Mouse (Mus musculus) left cerebral cortex, adult 11 months (tissue): Measurements from ENCODE around the gene Col5a3.
"Not testable (repeated sequence)": the region's sequence is repeated elsewhere in the genome, so short reads cannot be mapped to it uniquely, and the experiment has no call there.

Source experiments
- DNase-seq: peaks from one replicate; pipeline ENCODE4 v3.0.0; 2022; ENCODE audit warnings: low spot score

The Col5a3 gene

DNA sequence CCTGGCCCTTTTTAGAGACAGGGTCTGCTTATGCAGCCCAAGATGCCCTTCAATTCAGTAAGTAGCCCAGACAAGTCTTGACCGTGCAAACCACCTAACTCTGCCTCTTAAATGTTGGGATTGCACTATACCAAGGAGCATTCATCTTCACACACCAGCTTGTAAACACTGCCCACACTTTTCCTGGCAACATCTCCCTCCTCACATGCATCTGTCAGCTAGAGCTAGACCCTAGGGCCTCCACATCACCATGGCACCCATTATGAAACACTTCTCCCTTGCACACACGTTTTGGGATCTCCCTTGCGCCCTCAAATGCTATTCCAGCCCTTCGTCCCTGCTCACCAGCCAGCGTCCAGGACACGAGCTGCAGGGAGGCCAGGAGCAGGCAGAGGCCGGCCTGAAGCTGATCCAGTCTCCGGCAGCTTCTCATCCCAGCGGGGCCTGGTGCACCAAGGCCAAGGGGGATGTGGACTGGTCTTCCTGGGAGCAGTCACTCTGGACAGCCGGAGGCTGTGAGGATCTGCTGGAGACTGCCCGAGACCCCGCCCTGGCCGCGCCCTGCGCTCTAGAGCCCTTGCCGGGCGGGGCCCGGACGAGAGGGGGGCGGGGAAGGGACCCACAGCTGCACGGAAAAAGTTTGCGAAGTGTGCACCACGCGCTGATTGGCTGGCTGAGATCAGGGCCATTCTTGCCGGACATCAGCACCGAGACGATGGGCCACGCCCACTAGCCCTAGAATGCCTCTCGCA lies at the start of gene Col5a3:
Col5a3 (minus strand) TSS at position 547 of the 752 bp plus-strand sequence.
- no peak for DNase-seq

DNA sequence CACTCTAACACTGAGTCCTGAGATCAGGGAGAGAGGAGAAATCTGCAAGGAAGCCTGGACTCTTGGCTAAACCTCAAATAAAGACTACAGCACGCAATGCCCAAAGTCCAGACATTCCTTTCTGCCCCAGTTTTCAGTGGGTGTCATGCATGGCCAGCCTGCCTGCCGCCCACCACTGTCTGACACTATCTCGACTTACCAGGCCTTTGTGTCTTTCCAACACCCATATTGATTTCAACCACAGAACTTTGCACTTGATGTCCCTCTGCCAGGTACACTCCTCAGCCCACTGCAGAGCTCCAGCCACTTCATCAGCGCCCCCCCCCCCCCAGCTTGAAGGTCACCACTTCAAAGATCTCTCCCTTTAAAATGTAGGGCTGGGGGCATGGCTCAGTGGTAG lies 47.4 kb upstream of the Col5a3 start:
- DNase-seq, result no peak

DNA sequence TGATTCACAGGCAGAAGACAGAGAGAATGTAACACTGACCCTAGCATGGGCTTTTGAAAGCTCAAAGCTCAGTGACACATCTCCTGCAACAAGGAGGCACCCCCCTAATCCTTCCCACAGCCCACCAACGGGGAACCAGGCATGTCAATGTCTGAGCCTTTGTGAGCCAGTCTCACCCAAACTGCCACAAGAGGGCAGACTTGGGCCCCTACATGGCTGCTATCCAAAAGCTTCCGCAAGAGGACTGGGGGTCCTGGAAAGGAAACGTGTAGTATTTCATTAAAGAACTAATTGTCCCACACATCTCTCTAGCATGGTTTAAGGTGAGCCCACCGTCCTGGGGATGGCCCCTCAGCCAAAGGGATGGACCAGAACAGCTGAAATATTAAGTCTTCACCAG lies 47.0 kb upstream of the Col5a3 start:
- DNase-seq, result no peak

DNA sequence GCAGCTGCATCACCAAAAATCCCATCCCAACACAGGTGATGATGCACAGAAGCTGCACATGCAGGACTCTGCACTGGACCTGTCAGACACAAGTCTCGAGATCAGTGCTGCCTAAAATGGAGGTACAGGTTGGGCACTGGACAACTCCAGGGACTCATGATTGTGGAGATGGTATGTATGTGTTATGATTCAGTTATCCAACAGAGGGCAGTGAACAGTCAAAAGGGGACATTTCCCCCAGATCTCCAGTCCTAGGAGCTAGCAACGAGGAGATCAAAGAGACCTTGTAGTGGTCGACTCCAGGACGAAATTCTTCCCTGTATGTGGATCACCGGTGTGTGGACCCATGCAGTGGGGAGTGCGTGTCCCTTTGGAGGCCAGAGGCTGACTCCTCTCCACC lies 45.1 kb upstream of the Col5a3 start:
- no peak for DNase-seq

DNA sequence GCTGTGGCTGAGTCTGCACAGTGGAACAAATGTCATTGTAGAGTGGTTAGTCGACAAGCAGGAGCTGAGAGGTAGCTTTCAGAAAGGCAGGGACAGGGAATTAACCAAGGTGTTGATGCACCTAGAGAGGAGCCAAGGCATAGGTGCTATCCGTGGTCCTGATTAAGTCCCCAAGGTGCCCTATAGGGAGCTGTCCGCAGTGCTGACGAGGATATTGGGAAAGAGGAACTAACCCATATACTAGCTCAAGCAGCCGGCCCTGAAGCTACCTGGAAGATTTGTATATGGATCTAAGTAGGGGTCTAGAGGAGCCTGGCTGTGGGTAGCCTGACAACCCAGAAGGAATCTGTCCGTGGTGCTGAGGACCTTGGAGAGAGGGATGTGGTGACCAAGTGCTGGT lies 42.3 kb upstream of the Col5a3 start:
- DNase-seq, result no peak

DNA sequence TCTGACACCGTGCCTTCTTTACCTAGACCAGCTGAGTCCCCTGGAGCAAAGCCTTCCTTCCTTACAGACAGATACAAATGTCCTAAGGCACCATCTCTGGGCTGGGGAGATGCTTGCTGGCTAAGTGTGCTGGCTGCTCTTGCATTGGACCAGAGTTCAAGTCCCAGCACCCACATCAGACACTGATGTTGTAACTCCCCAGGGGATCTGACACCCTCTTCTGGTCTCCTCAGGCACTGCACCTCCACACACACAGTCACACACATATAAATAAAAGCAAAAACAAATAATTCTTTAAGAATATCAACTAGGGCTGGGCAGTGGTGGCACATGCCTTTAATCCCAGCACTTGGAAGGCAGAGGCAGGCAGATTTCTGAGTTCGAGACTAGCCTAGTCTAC lies 35.3 kb upstream of the Col5a3 start:
- no peak for DNase-seq

DNA sequence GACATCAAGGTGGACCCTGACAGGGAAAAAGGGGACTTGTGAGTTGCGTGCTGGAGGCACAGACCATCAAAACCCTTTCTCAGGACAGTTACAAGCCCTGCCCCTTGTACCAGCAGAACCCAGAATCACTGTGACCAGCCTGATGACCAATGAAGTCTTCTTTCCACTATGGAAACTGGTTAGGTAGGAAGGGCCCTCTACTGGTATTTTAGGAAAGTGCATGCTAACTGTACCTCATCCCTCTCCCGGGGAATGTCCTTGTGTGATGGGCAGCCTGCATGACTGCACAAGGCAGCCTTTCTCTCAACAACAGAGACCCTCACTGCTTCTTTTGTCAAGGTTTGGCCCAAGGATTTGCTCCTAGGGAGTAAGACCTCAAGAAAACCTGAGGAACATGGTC lies 27.8 kb upstream of the Col5a3 start:
- no peak for DNase-seq

DNA sequence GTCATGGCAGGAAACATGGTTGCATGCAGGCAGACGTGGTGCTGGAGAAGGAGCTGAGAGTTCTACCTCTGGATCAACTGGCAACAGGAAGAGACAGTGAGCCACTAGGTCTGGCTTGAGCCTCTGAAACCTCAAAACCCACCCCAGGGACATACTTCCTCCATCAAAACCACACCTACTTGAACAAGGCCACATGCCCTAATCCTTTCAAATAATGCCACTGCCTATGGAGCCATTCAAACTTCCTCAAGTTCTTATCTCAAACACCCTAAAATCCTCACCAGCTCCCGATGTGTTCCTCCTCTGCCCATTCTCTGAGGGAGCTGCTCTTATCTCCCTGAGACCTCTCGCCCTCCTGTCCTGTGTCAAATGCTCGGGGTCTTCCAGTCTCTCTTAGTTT lies 27.3 kb upstream of the Col5a3 start:
- DNase-seq, result no peak

DNA sequence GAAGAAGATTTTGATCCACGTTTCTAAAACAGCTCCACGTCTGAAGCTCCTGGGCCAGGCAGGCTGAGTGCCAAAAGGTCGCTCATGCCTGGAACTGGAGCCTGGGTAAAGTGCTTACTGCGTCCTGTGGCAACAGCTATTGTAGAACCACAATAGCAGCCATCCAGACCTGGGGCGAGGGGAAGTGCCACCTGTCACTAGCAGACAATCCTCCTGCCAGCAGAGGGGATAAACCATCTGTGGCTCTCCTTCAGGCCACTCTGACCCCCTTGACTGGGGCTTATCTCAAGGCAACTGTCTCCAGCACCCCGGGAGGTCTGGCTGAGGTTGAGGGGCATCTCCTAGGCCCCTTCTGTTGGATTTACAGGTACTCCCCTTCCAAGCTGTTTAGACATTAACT lies 24.1 kb upstream of the Col5a3 start:
- no peak for DNase-seq

DNA sequence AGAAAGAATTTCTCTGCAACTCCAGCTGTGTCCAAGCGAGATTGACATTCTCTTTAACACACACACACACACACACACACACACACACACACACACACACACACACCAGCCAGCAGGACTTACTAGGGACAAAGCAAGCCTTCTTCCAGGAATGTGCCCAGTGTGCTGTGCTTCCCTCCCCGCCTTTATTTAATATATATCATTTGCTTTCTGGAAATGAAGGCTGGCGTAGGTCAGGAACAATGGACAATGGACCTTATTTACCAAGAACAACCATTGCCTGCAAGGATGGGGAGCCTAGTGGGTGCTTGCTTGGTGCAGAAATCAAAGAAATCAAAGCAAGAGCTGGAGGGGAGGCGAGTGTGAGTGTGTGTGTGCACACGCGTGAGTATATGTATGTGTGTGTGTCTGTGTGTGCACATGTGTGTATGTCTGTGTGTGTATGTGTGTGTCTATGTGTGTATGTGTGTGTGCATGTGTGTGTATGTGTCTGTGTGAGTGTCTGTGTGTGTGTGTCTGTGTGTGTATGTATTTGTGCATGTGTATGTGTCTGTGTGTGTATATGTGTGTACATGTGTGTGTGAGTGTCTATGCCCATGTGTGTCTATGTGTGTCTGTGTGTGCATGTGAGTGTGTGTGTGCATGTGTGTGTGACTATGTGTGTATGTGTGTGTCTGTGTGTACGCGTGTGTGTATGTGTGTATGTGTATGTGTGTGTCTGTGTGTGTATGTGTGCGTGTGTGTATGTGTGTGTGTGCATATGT lies 22.5 kb upstream of the Col5a3 start:
- no peak for DNase-seq

DNA sequence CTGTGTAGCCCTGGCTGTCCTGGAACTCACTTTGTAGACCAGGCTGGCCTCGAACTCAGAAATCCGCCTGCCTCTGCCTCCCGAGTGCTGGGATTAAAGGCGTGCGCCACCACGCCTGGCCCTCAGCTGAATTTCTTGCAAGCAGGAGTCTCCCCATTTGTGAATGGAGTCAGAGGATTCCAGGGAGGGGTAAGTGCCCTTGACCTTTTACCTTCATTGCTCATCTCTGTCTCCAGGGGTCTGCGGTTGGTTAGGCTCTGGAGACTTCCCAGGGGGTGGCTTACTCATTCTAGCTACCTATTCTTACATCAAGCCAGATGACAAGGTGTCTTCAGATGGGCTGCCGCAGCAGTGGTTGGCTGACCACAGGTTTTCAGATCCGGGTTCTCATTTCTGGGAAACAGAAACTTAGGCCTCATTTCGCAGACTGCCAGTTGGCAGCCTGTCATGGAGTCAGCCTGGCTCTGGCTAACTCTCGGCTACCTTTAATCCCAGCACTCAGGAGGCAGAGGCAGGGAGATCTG lies 20.6 kb upstream of the Col5a3 start:
- DNase-seq, result not testable (repeated sequence)

DNA sequence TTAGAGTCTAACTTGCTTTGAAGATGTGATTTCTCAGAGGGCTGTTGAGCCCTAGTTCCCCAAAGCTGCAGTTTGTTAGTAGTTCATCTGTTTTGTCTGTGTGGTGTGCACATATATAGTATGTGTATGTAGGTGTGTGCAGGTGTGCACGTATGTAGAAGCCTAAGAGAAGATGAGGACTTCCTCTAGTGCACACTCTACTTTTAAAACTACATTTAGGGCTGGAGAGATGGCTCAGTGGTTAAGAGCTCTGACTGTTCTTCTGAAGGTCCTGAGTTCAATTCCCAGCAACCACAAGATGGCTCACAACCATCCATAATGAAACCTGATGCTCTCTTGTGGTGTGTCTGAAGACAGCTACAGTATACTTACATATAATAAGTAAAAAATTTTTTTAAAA lies 20.0 kb upstream of the Col5a3 start:
- no peak for DNase-seq

DNA sequence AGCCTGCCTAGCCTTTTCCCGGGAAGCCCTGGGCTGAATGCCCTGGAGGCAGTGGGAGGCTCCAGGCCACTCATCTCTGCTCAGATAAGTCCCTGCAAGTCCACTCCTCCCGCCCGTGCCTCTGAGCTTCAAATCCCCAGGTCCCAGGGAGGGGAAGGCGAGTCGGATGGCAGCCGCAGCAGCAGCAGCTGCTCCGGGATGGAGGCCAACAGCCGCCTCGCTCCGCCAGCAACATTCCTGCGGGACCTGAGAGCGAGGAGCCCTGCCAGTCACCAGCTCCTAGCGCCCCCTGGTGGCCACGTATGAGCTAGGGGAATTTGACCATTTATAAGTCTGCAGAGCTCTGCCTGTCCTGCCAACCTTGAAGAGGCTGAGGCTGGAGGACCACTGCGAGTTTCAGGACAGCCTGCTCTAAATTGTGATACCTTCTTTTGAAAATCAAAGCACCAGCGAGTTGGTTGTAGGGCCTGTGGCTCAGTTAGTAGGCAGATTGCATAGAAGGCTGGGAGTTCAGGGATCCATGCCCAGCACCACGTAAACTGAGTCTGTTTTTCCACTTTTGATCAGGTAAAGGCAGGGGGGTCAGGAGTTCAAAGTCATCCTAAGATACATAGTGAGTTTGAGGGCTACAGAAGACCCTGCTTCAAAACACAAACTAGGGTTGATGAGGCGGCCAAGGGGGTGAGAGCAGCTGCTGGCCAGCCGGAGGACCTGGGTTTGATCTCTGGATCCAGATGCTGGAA lies 16.2 kb upstream of the Col5a3 start:
- peak; percentile 89 for DNase-seq

DNA sequence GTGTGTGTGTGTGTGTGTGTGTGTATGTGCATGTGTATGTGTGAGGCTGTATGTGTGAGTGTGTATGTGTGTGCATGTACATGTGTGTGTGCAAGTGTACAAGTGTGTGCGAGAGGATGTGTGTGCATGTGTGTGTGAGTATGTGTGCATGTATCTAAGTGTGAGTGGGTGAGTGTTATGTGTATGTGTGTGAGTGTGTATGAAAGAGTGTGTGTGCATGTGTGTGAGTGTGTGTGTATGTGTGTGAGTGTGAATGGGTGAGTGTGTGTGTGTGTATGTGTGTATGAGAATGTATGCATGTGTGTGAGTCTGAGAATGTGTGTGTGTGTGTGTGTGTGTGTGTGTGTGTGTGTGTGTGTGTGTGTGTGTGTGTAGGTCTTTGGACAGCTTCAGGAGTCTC lies 13.3 kb upstream of the Col5a3 start:
- no peak for DNase-seq

DNA sequence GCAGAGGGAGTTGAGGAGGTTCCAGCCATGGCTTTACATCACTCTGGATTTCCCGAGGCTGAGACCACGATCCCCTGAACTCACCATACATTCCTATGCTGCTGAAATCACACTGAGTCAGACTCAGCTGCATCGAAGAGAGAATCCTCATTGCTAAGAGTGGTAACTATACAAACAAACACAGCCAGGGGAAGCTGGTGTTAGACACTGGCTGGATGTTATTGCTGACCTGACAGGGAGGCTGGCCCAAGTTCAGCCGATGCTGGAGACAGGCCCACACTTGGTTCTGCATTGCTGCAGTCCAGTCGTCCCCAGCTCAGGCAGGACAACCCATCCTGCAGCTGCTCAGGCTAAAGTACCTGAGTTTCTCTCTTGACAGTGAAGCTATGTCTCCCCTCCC lies 10.9 kb upstream of the Col5a3 start:
- DNase-seq, result no peak

DNA sequence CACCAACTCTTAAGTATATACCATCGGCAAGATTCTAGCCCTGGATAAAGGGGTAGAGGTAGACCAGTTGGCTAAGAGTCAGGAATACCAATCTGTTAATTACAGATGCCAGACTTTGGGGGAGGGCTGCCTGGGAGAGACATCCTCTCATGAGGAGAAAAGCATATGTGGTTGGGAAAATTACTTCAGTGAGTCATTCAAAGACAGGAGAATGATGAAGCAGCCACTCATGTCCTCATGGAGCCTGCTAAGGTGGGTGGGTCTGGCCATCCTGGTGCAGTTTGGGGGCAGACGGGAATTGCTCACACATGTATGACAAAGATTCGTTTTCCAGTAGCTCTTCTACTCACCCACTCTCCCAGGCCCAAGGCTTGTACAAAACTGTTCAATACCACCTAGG lies 8.0 kb upstream of the Col5a3 start:
- DNase-seq, result no peak

DNA sequence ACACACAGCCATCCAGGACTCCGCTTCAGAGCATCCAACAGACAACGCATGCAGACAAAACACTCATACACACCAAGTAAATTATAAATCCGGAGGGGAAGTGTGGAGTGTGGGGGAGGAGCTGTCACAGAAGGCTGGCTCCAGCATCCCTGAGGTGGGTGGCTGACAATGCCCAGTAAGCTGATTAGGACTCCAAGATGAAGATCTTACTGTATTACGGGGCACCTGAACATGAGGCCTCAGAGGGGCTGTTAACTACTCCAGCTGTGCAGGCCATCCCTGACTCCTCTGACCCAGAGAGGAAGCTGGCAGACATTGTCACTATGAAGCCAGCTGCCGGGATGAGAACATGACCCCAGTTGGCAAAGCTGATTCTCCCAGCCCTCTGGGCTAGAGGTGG lies 5.1 kb upstream of the Col5a3 start:
- DNase-seq, result no peak

DNA sequence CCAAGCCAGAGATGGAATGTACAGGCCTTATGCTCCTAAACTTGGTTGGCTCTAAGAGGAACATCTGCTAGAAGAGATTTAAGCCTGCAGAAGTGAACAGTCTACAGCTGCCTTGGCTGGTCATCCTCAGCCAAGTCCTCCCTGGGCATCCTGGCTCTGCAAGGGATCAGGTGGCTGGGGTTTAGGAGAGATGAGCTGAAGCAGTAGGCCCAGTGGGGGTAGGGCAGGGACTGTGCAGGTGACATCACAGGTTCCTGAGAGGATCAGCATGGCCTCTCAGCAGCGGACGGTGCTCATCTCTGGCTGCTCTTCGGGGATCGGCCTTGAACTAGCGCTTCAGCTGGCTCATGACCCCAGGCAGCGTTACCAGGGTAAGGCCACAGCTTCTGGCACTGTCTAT lies 3.4 kb upstream of the Col5a3 start, which contains the start of gene Rdh8:
Rdh8 (plus strand) TSS at position 268 of the 400 bp plus-strand sequence.
- no peak for DNase-seq

DNA sequence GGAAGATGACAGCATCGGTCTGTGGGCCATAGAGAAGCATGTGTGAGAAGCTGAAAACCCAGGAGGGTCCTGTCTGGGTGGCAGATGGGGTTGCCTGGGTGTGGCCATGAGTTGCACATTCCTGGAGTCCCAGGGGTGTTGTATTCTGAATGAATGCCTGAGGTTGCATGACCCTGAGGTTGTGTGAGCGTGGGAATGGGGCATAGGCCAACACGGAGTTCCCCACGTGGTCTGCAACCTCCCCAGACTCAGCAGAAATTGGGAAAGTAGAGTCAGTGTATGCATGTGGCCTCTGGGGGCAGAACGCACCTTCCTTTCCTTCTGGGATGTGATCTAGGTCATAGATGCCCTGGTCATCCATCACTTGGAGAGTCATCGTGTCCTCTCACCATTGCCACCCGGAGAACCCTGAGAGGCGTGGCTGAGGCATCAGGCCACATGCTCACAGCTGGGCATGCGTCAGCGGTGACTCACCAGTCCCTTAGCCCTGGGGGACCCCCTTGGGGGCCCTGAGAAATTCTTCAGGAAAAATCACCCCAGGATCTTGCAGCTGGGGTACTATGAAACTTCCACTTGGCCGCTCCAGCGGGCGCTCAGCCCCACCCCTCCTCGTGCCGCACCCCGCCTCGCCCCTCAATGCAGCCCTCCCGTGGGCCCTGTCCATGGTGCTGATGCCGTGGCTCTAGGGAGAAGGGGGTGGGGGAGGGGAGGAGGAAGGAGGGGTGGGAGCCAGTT lies 2.2 kb downstream of the Col5a3 start:
- no peak for DNase-seq

DNA sequence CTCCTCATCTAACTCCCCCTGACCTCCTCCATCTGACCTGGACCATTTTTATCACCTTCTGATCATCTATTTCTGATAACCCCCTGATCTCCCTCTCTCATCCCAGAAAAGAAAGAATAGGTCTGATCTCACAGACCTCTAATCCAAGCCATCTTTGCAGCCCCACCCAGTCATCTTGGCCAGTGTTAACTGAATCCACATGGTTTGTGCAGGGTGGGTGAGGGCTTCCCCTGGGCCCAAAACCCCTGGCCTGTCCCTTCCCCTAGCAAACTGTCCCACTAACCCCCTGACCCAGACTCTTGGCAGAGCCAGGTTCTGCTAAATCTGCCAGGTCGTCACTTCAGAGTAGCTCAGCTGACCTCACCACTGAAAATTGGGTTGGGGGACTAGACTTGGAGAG lies 4.1 kb downstream of the Col5a3 start:
- no peak for DNase-seq

DNA sequence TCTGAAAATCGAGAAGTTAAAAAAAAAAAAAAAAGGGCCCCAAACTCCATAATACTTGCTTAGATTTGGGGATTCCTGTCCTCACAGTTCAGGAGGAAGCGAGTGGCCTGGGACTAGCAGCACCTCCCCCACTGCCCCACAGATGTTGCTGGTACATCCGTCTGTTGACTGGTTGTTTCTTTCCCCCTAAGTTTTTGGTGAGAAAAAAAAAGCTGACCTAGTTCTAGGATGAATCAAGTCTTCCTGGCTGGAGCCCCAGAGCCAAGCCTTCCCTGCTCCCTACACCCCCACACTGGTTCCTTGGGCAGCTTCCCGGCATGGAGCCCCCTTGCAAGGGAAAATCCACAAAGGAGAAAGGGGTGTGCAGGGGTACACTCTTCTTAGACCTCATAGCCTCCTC lies 4.6 kb downstream of the Col5a3 start:
- no peak for DNase-seq

DNA sequence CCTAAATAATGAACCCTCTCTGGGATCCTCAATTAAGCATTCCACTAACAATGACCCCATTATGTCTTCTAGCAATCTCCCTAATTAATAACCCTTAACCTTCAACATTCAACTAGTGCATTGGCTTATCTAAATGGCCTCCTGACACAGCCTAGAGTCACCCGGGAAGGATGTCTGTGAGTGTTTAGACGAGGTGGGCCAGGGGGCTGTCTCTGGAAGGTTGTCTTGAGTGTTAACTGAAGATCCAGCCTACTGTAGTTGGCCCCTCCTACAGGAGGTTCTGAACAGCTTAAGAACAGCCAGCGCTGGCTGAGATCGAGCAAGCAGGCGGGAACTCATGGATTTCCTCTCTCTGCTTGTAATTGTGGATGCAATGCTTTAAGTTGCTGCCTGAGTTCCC lies 9.2 kb downstream of the Col5a3 start:
- DNase-seq, result no peak
